In the genomic region with DNA sequence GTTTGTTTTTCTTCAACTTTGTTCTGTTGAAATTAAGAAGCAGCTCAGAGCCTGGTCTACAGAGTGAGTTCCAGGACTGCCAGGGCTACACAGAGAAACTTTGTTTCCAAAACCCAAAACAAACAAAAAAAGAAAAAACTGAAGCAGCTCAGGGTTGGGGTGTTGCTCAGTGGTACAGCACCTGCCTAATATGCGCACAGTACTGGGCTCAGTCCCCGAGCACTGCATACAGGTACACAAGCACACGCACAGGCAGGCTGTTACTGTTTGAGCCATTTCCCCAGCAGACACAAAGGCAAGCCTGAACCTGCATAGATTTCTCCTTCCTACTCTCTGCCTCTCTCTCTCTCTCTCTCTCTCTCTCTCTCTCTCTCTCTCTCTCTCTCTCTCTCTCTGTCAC, we compare ENCODE assay signal across 17 mouse cellular contexts. TPM values are rescaled to one million over a fixed set of nuclear protein-coding genes. Genes with fewer than 3 reads are reported as not detected.
"Had no signal": no experiment of that assay in that cellular context is flagged by ENCODE, and none has a peak within 500 bp of the region (broad histone marks: within the 10 kb centered on the region; RNA-seq: fewer than 3 reads in every experiment).

No protein-coding gene starts in this region.

- H3K4me3 ChIP-seq: liver, embryonic 13.5 days; liver, embryonic 15.5 days; lung, embryonic 15.5 days; megakaryocyte, embryonic 14.5 days; midbrain, embryonic 13.5 days; midbrain, embryonic 15.5 days; neural tube, embryonic 12.5 days had no signal

- H3K27ac ChIP-seq: liver, embryonic 13.5 days; liver, embryonic 15.5 days; lung, embryonic 15.5 days; macrophage; midbrain, embryonic 13.5 days; midbrain, embryonic 15.5 days; neural tube, embryonic 12.5 days had no signal

- ATAC-seq: lung, postnatal 0 days; midbrain, embryonic 13.5 days; midbrain, embryonic 15.5 days had no signal

- H3K36me3 ChIP-seq: liver, embryonic 13.5 days; liver, embryonic 15.5 days; lung, embryonic 15.5 days; midbrain, embryonic 13.5 days; midbrain, embryonic 15.5 days; neural tube, embryonic 12.5 days had no signal

- H3K4me1 ChIP-seq: liver, embryonic 13.5 days; midbrain, embryonic 13.5 days; midbrain, embryonic 15.5 days; neural tube, embryonic 12.5 days had no signal

- H3K9me3 ChIP-seq: liver, embryonic 13.5 days; liver, embryonic 15.5 days; lung, embryonic 15.5 days; midbrain, embryonic 15.5 days; neural tube, embryonic 12.5 days had no signal

- DNase-seq: liver, embryonic 13.5 days; lung, adult 2 months; lung, postnatal 14 days; lung, postnatal 36 days; right cerebral cortex, postnatal 14 days; thymus, adult 18-20 months; thymus, postnatal 14 days; thymus, postnatal 36 days had no signal

- H3K27me3 ChIP-seq: liver, embryonic 13.5 days; liver, embryonic 15.5 days; lung, embryonic 15.5 days; midbrain, embryonic 13.5 days; midbrain, embryonic 15.5 days; neural tube, embryonic 12.5 days had no signal

- H3K4me2 ChIP-seq: liver, embryonic 13.5 days; liver, embryonic 15.5 days; lung, embryonic 15.5 days; midbrain, embryonic 11.5 days; midbrain, embryonic 13.5 days; midbrain, embryonic 15.5 days; neural tube, embryonic 12.5 days had no signal

- H3K9ac ChIP-seq: liver, embryonic 13.5 days; liver, embryonic 15.5 days; lung, embryonic 15.5 days; midbrain, embryonic 13.5 days; midbrain, embryonic 15.5 days; neural tube, embryonic 12.5 days had no signal

RNA-seq across cellular contexts. Expression of gene Ppl, which starts 21.2 kb away (rescaled TPM):
- polyA plus RNA-seq: macrophage had no signal

RNA-seq across cellular contexts. Expression of gene Sec14l5, which starts 35.9 kb away (rescaled TPM):
- polyA plus RNA-seq: liver, embryonic 13.5 days; liver, embryonic 15.5 days; macrophage had no signal
